Mouse (Mus musculus) liver, embryonic 16.5 days (tissue): ENCODE measurements around the gene Tedc1. TPM values are rescaled to one million over a fixed set of nuclear protein-coding genes. Genes with fewer than 3 reads are reported as not detected.

ENCODE experiments used
- ATAC-seq: fragments of 200-750 bp; cut with Nextera tagmentation; 2 replicates; pipeline ENCODE4 v1.8.0; 2017; ENCODE audit warnings: low read depth, mild to moderate bottlenecking, moderate number of reproducible peaks, moderate library complexity
- H3K27ac ChIP-seq: fragments of 300-500 bp; sonication (generic); 2 replicates; pipeline ENCODE4 v1.5.1; 2014; ENCODE audit warnings: mild to moderate bottlenecking, low read length
- H3K27me3 ChIP-seq: fragments of 300-500 bp; sonication (generic); 2 replicates; pipeline ENCODE4 v1.6.1; 2014; ENCODE audit warnings: low read depth, low read length, mixed read lengths; ENCODE audit not compliant: control insufficient read depth, insufficient read depth
- H3K36me3 ChIP-seq: fragments of 300-500 bp; sonication (generic); 2 replicates; pipeline ENCODE4 v1.6.1; 2014; ENCODE audit warnings: mild to moderate bottlenecking; ENCODE audit not compliant: control insufficient read depth, insufficient read depth
- H3K4me1 ChIP-seq: fragments of 300-500 bp; sonication (generic); 2 replicates; pipeline ENCODE4 v1.6.1; 2014; ENCODE audit warnings: low read depth, low read length, mixed read lengths; ENCODE audit not compliant: control insufficient read depth
- H3K4me2 ChIP-seq: fragments of 300-500 bp; sonication (generic); 2 replicates; pipeline ENCODE4 v1.6.1; 2014; ENCODE audit warnings: low read depth, low read length, mixed read lengths
- H3K4me3 ChIP-seq: fragments of 300-500 bp; sonication (generic); 2 replicates; pipeline ENCODE4 v1.5.1; 2014; ENCODE audit warnings: low read depth, mild to moderate bottlenecking, low read length
- H3K9ac ChIP-seq: fragments of 300-500 bp; sonication (generic); 2 replicates; pipeline ENCODE4 v1.6.1; 2014; ENCODE audit warnings: low read depth, low read length
- H3K9me3 ChIP-seq: fragments of 300-500 bp; sonication (generic); replicated peaks from 2 replicates; pipeline ENCODE4 v1.6.1; 2016; ENCODE audit warnings: low read length; ENCODE audit not compliant: control insufficient read depth
- WGBS: fragments of 180-500 bp; shearing (Covaris S2); extraction: QIAGEN DNeasy Blood & Tissue Kit; methylation state at CpG from one replicate; pipeline ENCODE4 v1.1.7; 2014; ENCODE audit not compliant: insufficient replicate concordance; 5-methylcytosine and 5-hydroxymethylcytosine counted together
- polyA plus RNA-seq: library from polyadenylated mRNA; unstranded; fragments of >200 nt; fragmentation: Nextera tagmentation; extraction: Ambion mirVana; gene quantifications from 2 replicates; pipeline ENCODE4 v1.2.1, GENCODE M21; 2015

The Tedc1 gene
- polyA plus RNA-seq, 1 experiment from 2014 or later = 9.1 TPM

- H3K4me2 ChIP-seq = peak overlapping the region; percentile 95
- ATAC-seq = no peak
These were observed 781 bp downstream of the Tedc1 start for GRCm38 (mm10) chr12:113157002-113157401.

GRCm38 (mm10) chr12:113157521-113157920 is 1.3 kb downstream of the Tedc1 start:
- no peak overlapping the region for H3K4me3 ChIP-seq
- H3K9ac ChIP-seq = no peak overlapping the region

More at GRCm38 (mm10) chr12:113157002-113157401, 781 bp downstream of the Tedc1 start:
- peak overlapping the region; percentile 84 for H3K4me3 ChIP-seq
- no peak overlapping the region for H3K27ac ChIP-seq
- peaks cover 25% of the 10 kb centered on the region for H3K4me1 ChIP-seq
- 44% methylated on average over 8 of the region's 8 CpGs for WGBS
- peak overlapping the region; percentile 87 for H3K9ac ChIP-seq
- H3K36me3 ChIP-seq = no peaks in the 10 kb centered on the region
- H3K9me3 ChIP-seq = no peaks in the 10 kb centered on the region
- H3K27me3 ChIP-seq = peaks cover 9% of the 10 kb centered on the region

GRCm38 (mm10) chr12:113157971-113158370 is 1.8 kb downstream of the Tedc1 start:
- no peak for ATAC-seq
- H3K4me2 ChIP-seq = no peak overlapping the region

More at GRCm38 (mm10) chr12:113157521-113157920, 1.3 kb downstream of the Tedc1 start:
- Histone ChIP-seq H3K36me3 (no peaks in the 10 kb centered on the region), H3K4me2 (peak overlapping the region; percentile 95; the same call in 1 of the 2 replicates), H3K27ac (no peak overlapping the region), H3K27me3 (0 out of 2 replicates have a peak, but pooled peaks cover 5% of the 10 kb centered on the region), H3K9me3 (no peaks in the 10 kb centered on the region), H3K4me1 (peaks cover 20% of the 10 kb centered on the region)
- ATAC-seq = no peak
- 85% methylated on average over 8 of the region's 8 CpGs for WGBS

GRCm38 (mm10) chr12:113163561-113164006 is 7.4 kb downstream of the Tedc1 start:
- no peak for ATAC-seq
- Histone ChIP-seq H3K27ac (no peak overlapping the region), H3K4me2 (no peak overlapping the region), H3K4me3 (no peak overlapping the region), H3K36me3 (peaks cover 7% of the 10 kb centered on the region), H3K9ac (no peak overlapping the region), H3K9me3 (no peaks in the 10 kb centered on the region), H3K4me1 (no peaks in the 10 kb centered on the region), H3K27me3 (no peaks in the 10 kb centered on the region)
- 83% methylated on average over 11 of the region's 11 CpGs for WGBS

More at GRCm38 (mm10) chr12:113157971-113158370, 1.8 kb downstream of the Tedc1 start:
- no peak overlapping the region for H3K4me3 ChIP-seq
- 81% methylated on average over 8 of the region's 8 CpGs for WGBS
- no peak overlapping the region for H3K9ac ChIP-seq
- H3K27me3 ChIP-seq = 0 out of 2 replicates have a peak, but pooled peaks cover 5% of the 10 kb centered on the region
- H3K27ac ChIP-seq = no peak overlapping the region
- peaks cover 18% of the 10 kb centered on the region for H3K4me1 ChIP-seq
- peaks cover 2% of the 10 kb centered on the region; the same call in 1 of the 2 replicates for H3K36me3 ChIP-seq
- H3K9me3 ChIP-seq = no peaks in the 10 kb centered on the region

GRCm38 (mm10) chr12:113168031-113168536 is 11.9 kb downstream of the Tedc1 start:
- H3K27me3 ChIP-seq = no peaks in the 10 kb centered on the region
- H3K4me3 ChIP-seq = no peak overlapping the region
- H3K4me1 ChIP-seq = no peaks in the 10 kb centered on the region
- no peak overlapping the region for H3K9ac ChIP-seq
- H3K4me2 ChIP-seq = no peak overlapping the region
- peak; percentile 35; the same call in 1 of the 2 replicates for ATAC-seq
- no peak overlapping the region for H3K27ac ChIP-seq
- H3K9me3 ChIP-seq = no peaks in the 10 kb centered on the region
- WGBS = 15% methylated on average over 9 of the region's 9 CpGs
- peaks cover 4% of the 10 kb centered on the region for H3K36me3 ChIP-seq

- H3K27ac ChIP-seq = no peak overlapping the region
- no peaks in the 10 kb centered on the region for H3K36me3 ChIP-seq
- no peak for ATAC-seq
- H3K4me2 ChIP-seq = no peak overlapping the region
- H3K4me1 ChIP-seq = no peaks in the 10 kb centered on the region
- H3K9ac ChIP-seq = no peak overlapping the region
- WGBS = 67% methylated on average over 18 of the region's 18 CpGs
- H3K27me3 ChIP-seq = no peaks in the 10 kb centered on the region
- H3K9me3 ChIP-seq = no peaks in the 10 kb centered on the region
- H3K4me3 ChIP-seq = no peak overlapping the region
These were observed 20.9 kb downstream of the Tedc1 start for GRCm38 (mm10) chr12:113176960-113177725.

GRCm38 (mm10) chr12:113181020-113181419 is 24.8 kb downstream of the Tedc1 start:
- Histone ChIP-seq H3K27ac (no peak overlapping the region), H3K9me3 (no peaks in the 10 kb centered on the region), H3K4me3 (no peak overlapping the region), H3K4me1 (peaks cover 3% of the 10 kb centered on the region; the same call in 1 of the 2 replicates), H3K9ac (no peak overlapping the region), H3K27me3 (peaks cover 19% of the 10 kb centered on the region), H3K36me3 (no peaks in the 10 kb centered on the region), H3K4me2 (no peak overlapping the region)
- ATAC-seq = no peak
- WGBS = 55% methylated on average over 4 of the region's 4 CpGs

- H3K9ac ChIP-seq = no peak overlapping the region
- WGBS = 53% methylated on average over 5 of the region's 5 CpGs
These were observed 28.7 kb downstream of the Tedc1 start for GRCm38 (mm10) chr12:113184945-113185344.

More at GRCm38 (mm10) chr12:113184945-113185344, 28.7 kb downstream of the Tedc1 start:
- Histone ChIP-seq H3K4me1 (peaks cover 8% of the 10 kb centered on the region), H3K36me3 (no peaks in the 10 kb centered on the region), H3K9me3 (no peaks in the 10 kb centered on the region), H3K27me3 (peaks cover 44% of the 10 kb centered on the region), H3K27ac (no peak overlapping the region), H3K4me3 (no peak overlapping the region), H3K4me2 (no peak overlapping the region)
- ATAC-seq = no peak
